Comparison of ENCODE assay signal across 8 mouse cellular contexts in genomic region chr12:86801148-86802004, GRCm38 (mm10).
DNase-seq lines count a peak whose midpoint lies in the region; ATAC-seq lines count a peak whose summit lies in the region.

No protein-coding gene starts in this region.

- DNase-seq in Muller cell, postnatal 12 days (ENCODE audit: inconsistent ontology term), result peak; percentile 100
- peak; percentile 100 for DNase-seq in cerebellum, postnatal 10 days
- peak; percentile 99 for DNase-seq in heart, postnatal 4 days
- peak; percentile 94 to 95 for DNase-seq in layer of hippocampus, adult 8-10 months (ENCODE audit: low spot score in 2 of 2)
- DNase-seq in lung, adult 18-20 months, result peak; percentile 96 to 97
- peak; percentile 45 to 68 for DNase-seq in thymus, postnatal 36 days

- no peaks in the 10 kb centered on the region for H3K36me3 ChIP-seq in neural tube, embryonic 15.5 days

- peak overlapping the region; percentile 34 for H3K4me2 ChIP-seq in neural tube, embryonic 15.5 days

- ATAC-seq in frontal cortex, adult (ENCODE audit: low TSS enrichment), result peak; percentile 44
- peak; percentile 60 for ATAC-seq in neural tube, embryonic 15.5 days (ENCODE audit: low FRiP score)

- no peaks in the 10 kb centered on the region for H3K9me3 ChIP-seq in neural tube, embryonic 15.5 days (replicated peaks)

- no peak overlapping the region for H3K4me3 ChIP-seq in neural tube, embryonic 15.5 days (replicated peaks)

- peaks cover 79% of the 10 kb centered on the region for H3K4me1 ChIP-seq in neural tube, embryonic 15.5 days

- 2% methylated on average over 23 of the region's 23 CpGs for WGBS in neural tube, embryonic 15.5 days

- H3K9ac ChIP-seq in neural tube, embryonic 15.5 days (replicated peaks), result peak overlapping the region; percentile 36

- H3K27ac ChIP-seq in neural tube, embryonic 15.5 days (replicated peaks), result peak overlapping the region; percentile 98

- no peaks in the 10 kb centered on the region for H3K27me3 ChIP-seq in neural tube, embryonic 15.5 days (replicated peaks)
